Mouse (Mus musculus) midbrain, postnatal 0 days (tissue): ENCODE data around the gene Skp2. TPM values are rescaled to one million over a fixed set of nuclear protein-coding genes. Genes with fewer than 3 reads are reported as not detected.
A peak's percentile ranks its signal among the peaks of the same experiment; 100 is the strongest.

Source experiments
- ATAC-seq: fragments of 200-750 bp; cut with Nextera tagmentation; 2 replicates; pipeline ENCODE4 v1.8.0; 2017; ENCODE audit warnings: moderate number of reproducible peaks, mild to moderate bottlenecking, moderate TSS enrichment, moderate library complexity; ENCODE audit not compliant: low FRiP score
- DNase-seq: peaks from one replicate; pipeline ENCODE4 v3.0.0-alpha.2; 2015; ENCODE audit warnings: low spot score
- H3K27ac ChIP-seq: fragments of 300-500 bp; sonication (generic); 2 replicates; pipeline ENCODE4 v1.5.1; 2014; ENCODE audit warnings: low read depth, mild to moderate bottlenecking, low read length, mixed read lengths
- H3K27me3 ChIP-seq: fragments of 300-500 bp; sonication (generic); 2 replicates; pipeline ENCODE4 v1.6.1; 2014; ENCODE audit warnings: low read length, control low read depth, mixed read lengths; ENCODE audit not compliant: insufficient read depth
- H3K36me3 ChIP-seq: fragments of 300-500 bp; sonication (generic); 2 replicates; pipeline ENCODE4 v1.6.1; 2014; ENCODE audit warnings: low read length, control low read depth, mixed read lengths; ENCODE audit not compliant: insufficient read depth
- H3K4me1 ChIP-seq: fragments of 300-500 bp; sonication (generic); 2 replicates; pipeline ENCODE4 v1.6.1; 2014; ENCODE audit warnings: mild to moderate bottlenecking, control low read depth, antibody characterized with exemption, low read length, mixed read lengths; ENCODE audit not compliant: insufficient read depth
- H3K4me2 ChIP-seq: fragments of 300-500 bp; sonication (generic); 2 replicates; pipeline ENCODE4 v1.6.1; 2014; ENCODE audit warnings: low read depth, mild to moderate bottlenecking, low read length, mixed read lengths; ENCODE audit not compliant: poor library complexity, severe bottlenecking
- H3K4me3 ChIP-seq: fragments of 300-500 bp; sonication (generic); 2 replicates; pipeline ENCODE4 v1.5.1; 2014; ENCODE audit warnings: low read depth, mild to moderate bottlenecking, low read length, moderate library complexity
- H3K9ac ChIP-seq: fragments of 300-500 bp; sonication (generic); replicated peaks from 2 replicates; pipeline ENCODE4 v1.6.1; 2014; ENCODE audit warnings: mild to moderate bottlenecking, low read length, moderate library complexity, mixed read lengths; ENCODE audit not compliant: poor library complexity, severe bottlenecking
- H3K9me3 ChIP-seq: fragments of 300-500 bp; sonication (generic); 2 replicates; pipeline ENCODE4 v1.6.1; 2016; ENCODE audit warnings: low read length, control low read depth
- CTCF ChIP-seq: IDR thresholded peaks from 2 replicates; pipeline ENCODE4 v1.5.1; 2016; ENCODE audit warnings: antibody characterized with exemption, mild to moderate bottlenecking
- WGBS: fragments of 180-500 bp; shearing (Covaris S2); extraction: QIAGEN DNeasy Blood & Tissue Kit; methylation state at CpG from one replicate; pipeline ENCODE4 v1.1.7; 2014; 5-methylcytosine and 5-hydroxymethylcytosine counted together
- polyA plus RNA-seq: library from polyadenylated mRNA; unstranded; fragments of >200 nt; fragmentation: Nextera tagmentation; extraction: Ambion mirVana; gene quantifications from 2 replicates; pipeline ENCODE4 v1.2.1, GENCODE M21; 2015
- total RNA-seq: library from RNA; depleted of rRNA; stranded (reverse); fragments of >200 nt; gene quantifications from 2 replicates; pipeline ENCODE4 v1.2.3, GENCODE M21; 2014

Skp2 gene
- total and polyA plus RNA-seq, 2 experiments from 2014 or later = 7.8 to 9.3 TPM

GRCm38 (mm10) chr15:9111648-9112047, 43.6 kb downstream of the Skp2 start:
- ATAC-seq = no peak
- no peak overlapping the region for H3K27ac ChIP-seq
- no peaks in the 10 kb centered on the region for H3K4me1 ChIP-seq
- no peak for DNase-seq
- H3K9ac ChIP-seq = no peak overlapping the region
- no peak for TF ChIP-seq CTCF
- no peaks in the 10 kb centered on the region for H3K9me3 ChIP-seq
- WGBS = 85% methylated on average over 3 of the region's 3 CpGs
- peaks cover 26% of the 10 kb centered on the region for H3K36me3 ChIP-seq
- no peaks in the 10 kb centered on the region for H3K27me3 ChIP-seq
- H3K4me2 ChIP-seq = no peak overlapping the region
- H3K4me3 ChIP-seq = no peak overlapping the region

DNA sequence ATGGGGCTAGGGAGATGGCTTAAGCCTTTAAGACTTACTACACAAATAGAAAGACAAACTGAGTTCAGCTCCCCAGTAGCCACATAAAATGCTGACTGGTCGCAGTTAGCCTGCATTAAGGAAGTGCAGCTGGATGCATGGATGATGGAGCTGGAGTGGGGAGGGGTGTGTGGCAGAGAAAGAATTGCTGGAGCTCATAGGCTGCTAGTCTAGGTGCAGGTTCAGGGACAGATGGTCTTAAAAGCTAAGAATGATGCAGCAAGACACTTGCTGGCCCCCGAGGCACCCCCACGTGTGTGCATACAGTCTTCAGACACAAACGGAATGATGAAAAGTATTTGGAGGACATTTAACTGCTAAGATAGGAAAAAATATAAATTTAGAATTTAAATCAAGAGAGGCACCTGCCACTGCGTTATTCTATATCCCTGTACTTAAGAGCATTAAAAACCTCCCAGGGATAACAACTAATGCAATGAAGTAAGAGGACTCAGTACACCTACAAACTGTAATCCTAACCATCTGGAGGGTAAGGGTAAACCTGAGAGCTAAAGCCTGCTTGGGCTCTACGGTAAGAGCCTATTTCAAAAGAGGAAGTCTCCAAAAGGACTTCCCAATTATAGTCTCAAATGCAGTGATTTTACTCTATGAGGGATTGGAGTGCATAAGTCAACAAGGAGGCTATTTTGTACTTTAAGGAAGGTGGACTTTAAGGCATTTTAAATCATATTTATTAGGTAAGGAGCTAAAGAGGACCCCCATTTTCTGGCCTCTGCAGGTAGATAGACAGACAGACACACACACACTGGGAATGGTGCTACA, 44.5 kb downstream of the Skp2 start:
- WGBS = 81% methylated on average over 6 of the region's 6 CpGs

DNA sequence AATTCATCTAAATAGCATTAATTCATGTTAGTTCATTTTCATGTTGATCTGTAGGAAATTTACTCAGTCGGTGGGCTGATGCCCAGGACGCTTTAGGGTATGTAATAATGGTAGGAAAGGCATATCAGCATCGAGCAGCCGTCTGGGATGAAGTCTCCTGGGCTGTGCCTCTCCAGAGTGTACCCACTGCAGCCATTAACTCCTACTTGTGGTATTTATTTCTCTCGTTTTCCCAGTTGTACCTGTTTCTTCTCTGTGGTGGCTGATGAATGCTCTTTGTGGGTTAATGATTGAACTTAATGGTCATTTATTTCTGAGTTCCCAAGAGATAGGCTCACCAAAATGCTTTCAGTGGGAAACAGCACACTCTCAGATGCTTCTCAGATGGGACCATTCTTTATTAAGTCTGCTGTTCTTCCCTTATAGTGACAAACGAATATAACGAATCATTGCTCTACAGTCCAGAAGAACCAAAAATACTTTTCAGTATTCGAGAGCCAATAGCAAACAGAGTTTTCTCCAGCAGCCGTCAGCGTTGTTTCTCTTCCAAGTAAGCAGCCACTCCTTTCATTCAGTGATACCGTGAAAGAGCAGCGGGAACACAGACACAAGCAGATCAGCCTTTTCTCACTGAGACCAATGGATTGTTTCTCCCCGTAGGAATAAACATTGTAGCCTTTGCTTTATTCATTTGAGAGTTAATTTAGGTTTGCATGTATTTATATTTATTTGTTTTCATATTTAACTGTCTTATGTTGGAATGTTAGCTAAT, 48.7 kb downstream of the Skp2 start:
- H3K4me1 ChIP-seq = no peaks in the 10 kb centered on the region
- no peaks in the 10 kb centered on the region for H3K9me3 ChIP-seq
- H3K4me3 ChIP-seq = no peak overlapping the region
- no peak overlapping the region for H3K4me2 ChIP-seq
- H3K27ac ChIP-seq = no peak overlapping the region
- 88% methylated on average over 13 of the region's 13 CpGs for WGBS
- peaks cover 12% of the 10 kb centered on the region; the same call in 1 of the 2 replicates for H3K36me3 ChIP-seq
- H3K27me3 ChIP-seq = no peaks in the 10 kb centered on the region
- H3K9ac ChIP-seq = no peak overlapping the region
- DNase-seq = no peak
- ATAC-seq = no peak
- no peak for TF ChIP-seq CTCF

More for the DNA sequence above, 44.5 kb downstream of the Skp2 start:
- Histone ChIP-seq H3K4me2 (no peak overlapping the region), H3K27ac (no peak overlapping the region), H3K9ac (no peak overlapping the region), H3K4me3 (no peak overlapping the region), H3K36me3 (peaks cover 21% of the 10 kb centered on the region), H3K27me3 (no peaks in the 10 kb centered on the region), H3K9me3 (no peaks in the 10 kb centered on the region), H3K4me1 (no peaks in the 10 kb centered on the region)
- no peak for DNase-seq
- no peak for TF ChIP-seq CTCF
- no peak for ATAC-seq

- H3K9me3 ChIP-seq = no peaks in the 10 kb centered on the region
- H3K4me1 ChIP-seq = no peaks in the 10 kb centered on the region
- H3K4me3 ChIP-seq = no peak overlapping the region
- peak; percentile 53 for DNase-seq
- peak overlapping the region; percentile 32; the same call in 1 of the 2 replicates for H3K27ac ChIP-seq
- no peak for TF ChIP-seq CTCF
- WGBS = 63% methylated on average over 10 of the region's 10 CpGs
- no peak overlapping the region for H3K9ac ChIP-seq
- no peaks in the 10 kb centered on the region for H3K27me3 ChIP-seq
- no peak overlapping the region for H3K4me2 ChIP-seq
- H3K36me3 ChIP-seq = peaks cover 19% of the 10 kb centered on the region
- peak; percentile 86 for ATAC-seq
Measured at GRCm38 (mm10) chr15:9100446-9101077, 54.7 kb downstream of the Skp2 start.

GRCm38 (mm10) chr15:9096865-9097264, 58.4 kb downstream of the Skp2 start:
- H3K27ac ChIP-seq = no peak overlapping the region
- DNase-seq (no peak), ATAC-seq (no peak)
- H3K9ac ChIP-seq = no peak overlapping the region
- no peak overlapping the region for H3K4me2 ChIP-seq
- H3K4me1 ChIP-seq = no peaks in the 10 kb centered on the region
- WGBS = 84% methylated on average over 4 of the region's 4 CpGs
- no peak for TF ChIP-seq CTCF
- H3K4me3 ChIP-seq = no peak overlapping the region
- H3K9me3 ChIP-seq = no peaks in the 10 kb centered on the region
- H3K36me3 ChIP-seq = peaks cover 12% of the 10 kb centered on the region
- H3K27me3 ChIP-seq = no peaks in the 10 kb centered on the region
